Mouse (Mus musculus) lung, adult 2 months (tissue): ENCODE results near the gene Nek7.

Source experiments
- CTCF ChIP-seq: fragments of 200-500 bp; IDR thresholded peaks from 2 replicates; pipeline ENCODE4 v1.5.1; 2011; ENCODE audit warnings: mild to moderate bottlenecking, low read length, control low read depth; ENCODE audit not compliant: insufficient read depth
- POLR2A ChIP-seq: fragments of 200-500 bp; IDR thresholded peaks from 2 replicates; pipeline ENCODE4 v1.6.1; 2011; ENCODE audit warnings: low read depth, mild to moderate bottlenecking, control low read depth, low read length, borderline replicate concordance; ENCODE audit errors: extremely low read depth

DNA sequence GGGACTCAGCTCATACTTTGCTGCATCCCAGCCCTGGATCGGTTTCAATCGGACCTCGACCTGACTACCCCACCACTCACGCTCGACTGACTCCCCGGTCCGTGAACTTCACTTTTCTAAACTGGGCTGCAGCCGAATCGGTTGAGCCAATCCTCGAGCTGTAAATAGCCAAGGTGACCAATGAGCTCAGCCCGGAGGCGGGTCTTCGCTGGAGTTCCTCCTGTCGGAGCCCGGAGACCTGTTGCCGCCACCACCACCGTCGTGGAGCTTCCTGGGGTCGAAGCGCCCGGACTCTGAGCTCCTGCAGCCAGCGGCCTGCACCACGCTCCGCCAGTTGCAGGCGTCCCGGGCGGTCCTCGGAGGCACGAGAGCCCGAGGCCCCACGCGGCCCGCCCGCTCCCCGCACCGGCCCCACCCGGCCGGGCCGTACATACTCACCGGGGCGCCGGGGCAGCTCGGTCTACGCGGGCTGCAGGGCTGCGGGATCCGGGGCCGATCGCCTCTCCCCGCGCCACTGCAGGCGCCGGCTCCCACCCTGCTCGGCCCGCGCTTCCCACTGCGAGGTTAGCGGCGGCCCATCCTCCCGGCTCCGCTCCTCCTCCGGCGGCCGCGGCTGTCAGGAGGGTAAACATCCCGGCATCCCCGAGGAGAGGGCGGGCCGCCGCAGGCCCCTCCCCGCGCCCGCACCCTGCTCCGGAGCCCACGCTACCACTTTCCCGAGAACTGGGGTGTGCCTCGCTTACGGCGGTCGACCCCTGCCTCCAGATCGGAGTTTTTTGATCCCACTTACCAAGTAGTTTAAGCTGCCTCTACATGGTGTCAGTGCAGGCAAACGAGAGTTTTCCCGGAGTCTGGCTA is 598 bp downstream of the Nek7 start:
- peak; percentile 85; the same call in 1 of the 2 replicates for TF ChIP-seq POLR2A
- no peak for TF ChIP-seq CTCF
